Mouse (Mus musculus) liver, adult 2 months (tissue): ENCODE results near the gene B4galt1. TPM values are rescaled to one million over a fixed set of nuclear protein-coding genes. Genes with fewer than 3 reads are reported as not detected.

Experiments used
- DNase-seq: peaks from one replicate; pipeline ENCODE4 v3.0.0-alpha.2; 2011; ENCODE audit warnings: low read depth, low spot score; ENCODE audit errors: extremely low read depth
- H3K27ac ChIP-seq: fragments of 200-500 bp; replicated peaks from 2 replicates; pipeline ENCODE4 v1.5.1; 2012; ENCODE audit warnings: low read depth, mild to moderate bottlenecking, control low read depth, inconsistent platforms, low read length; ENCODE audit not compliant: insufficient read depth
- H3K27me3 ChIP-seq: fragments of 200-500 bp; 2 replicates; pipeline ENCODE4 v1.6.1; 2012; ENCODE audit warnings: mild to moderate bottlenecking, moderate library complexity, low read length, inconsistent platforms; ENCODE audit not compliant: control insufficient read depth, insufficient read depth
- H3K36me3 ChIP-seq: fragments of 200-500 bp; 2 replicates; pipeline ENCODE4 v1.6.1; 2012; ENCODE audit warnings: low read length, inconsistent platforms; ENCODE audit not compliant: control insufficient read depth, insufficient read depth
- H3K4me1 ChIP-seq: fragments of 200-500 bp; 2 replicates; pipeline ENCODE4 v1.6.1; 2011; ENCODE audit warnings: low read length; ENCODE audit not compliant: control insufficient read depth, insufficient read depth
- H3K4me3 ChIP-seq: fragments of 200-500 bp; 2 replicates; pipeline ENCODE4 v1.5.1; 2011; ENCODE audit warnings: low read depth, mild to moderate bottlenecking, control low read depth, low read length, moderate library complexity; ENCODE audit not compliant: insufficient read depth
- H3K79me2 ChIP-seq: fragments of 200-500 bp; 2 replicates; pipeline ENCODE4 v1.6.1; 2012; ENCODE audit warnings: inconsistent platforms, mild to moderate bottlenecking, low read length, moderate library complexity; ENCODE audit not compliant: control insufficient read depth, insufficient read depth
- H3K9ac ChIP-seq: fragments of 200-500 bp; 2 replicates; pipeline ENCODE4 v1.6.1; 2012; ENCODE audit warnings: low read depth, mild to moderate bottlenecking, control low read depth, inconsistent platforms, low read length
- CTCF ChIP-seq: fragments of 200-500 bp; IDR thresholded peaks from 2 replicates; pipeline ENCODE4 v1.5.1; 2011; ENCODE audit warnings: low read depth, low read length, control low read depth
- POLR2A ChIP-seq: fragments of 200-500 bp; IDR thresholded peaks from 2 replicates; pipeline ENCODE4 v1.6.1; 2011; ENCODE audit warnings: low read length, control low read depth; ENCODE audit not compliant: insufficient read depth; ENCODE audit errors: extremely low read depth
- WGBS: fragments of 180-500 bp; shearing (Covaris S2); methylation state at CpG from one replicate; pipeline ENCODE4 v1.1.7; 2018; 5-methylcytosine and 5-hydroxymethylcytosine counted together
- polyA plus RNA-seq: library from polyadenylated mRNA; depleted of rRNA; stranded (reverse); fragments of >200 nt; gene quantifications from 2 replicates; pipeline ENCODE4 v1.2.3, GENCODE M21; 2012
- total RNA-seq: library from RNA; depleted of rRNA; stranded (reverse); fragments of >200 nt; gene quantifications from 2 replicates; pipeline ENCODE4 v1.2.3, GENCODE M21; 2014

The B4galt1 gene
- total and polyA plus RNA-seq, 2 experiments: 11.0 to 28.1 TPM

GRCm38 (mm10) chr4:40852861-40853564, 792 bp downstream of the B4galt1 start:
- under 1% methylated on average over 20 of the region's 20 CpGs for WGBS
- Histone ChIP-seq H3K36me3 (no peaks in the 10 kb centered on the region), H3K4me1 (peaks cover 25% of the 10 kb centered on the region), H3K27me3 (no peaks in the 10 kb centered on the region), H3K79me2 (peaks cover 26% of the 10 kb centered on the region), H3K9ac (peak overlapping the region; percentile 93), H3K27ac (peak overlapping the region; percentile 98), H3K4me3 (peak overlapping the region; percentile 99)
- TF ChIP-seq POLR2A (no peak), CTCF (no peak)
- peak; percentile 52 for DNase-seq

DNA sequence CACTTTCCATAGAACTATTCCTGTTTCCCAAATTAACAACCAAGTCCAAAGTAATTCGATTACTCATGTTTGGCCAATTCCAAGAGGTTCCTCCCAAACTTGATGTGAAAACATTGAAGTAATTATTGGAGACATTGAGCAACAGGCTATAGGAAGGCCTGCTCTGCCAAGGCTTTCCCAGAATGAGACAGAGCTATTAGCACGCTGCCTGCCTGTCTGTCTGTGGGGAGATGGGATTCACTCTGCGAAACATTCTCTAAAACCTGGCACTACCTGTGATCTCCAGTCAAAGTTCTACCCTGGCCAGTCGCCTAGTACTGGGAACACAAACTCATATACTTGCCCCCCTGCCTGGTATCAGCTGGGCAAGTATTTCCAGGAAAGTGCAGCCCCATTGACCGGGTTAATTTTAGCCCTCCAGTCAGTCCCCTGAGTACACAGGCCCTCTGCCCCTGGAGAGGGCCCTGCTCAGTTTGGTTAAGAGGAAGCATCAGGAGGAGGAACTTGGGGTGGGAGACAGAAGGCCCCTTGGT, 1.5 kb downstream of the B4galt1 start:
- WGBS: under 1% methylated on average over 5 of the region's 5 CpGs
- H3K27me3 ChIP-seq: no peaks in the 10 kb centered on the region
- no peaks in the 10 kb centered on the region for H3K36me3 ChIP-seq
- peaks cover 26% of the 10 kb centered on the region for H3K79me2 ChIP-seq
- H3K9ac ChIP-seq: peak overlapping the region; percentile 43
- H3K4me3 ChIP-seq: peak overlapping the region; percentile 99
- peak; percentile 90 for DNase-seq
- H3K27ac ChIP-seq: peak overlapping the region; percentile 98
- peaks cover 30% of the 10 kb centered on the region for H3K4me1 ChIP-seq
- TF ChIP-seq POLR2A (0 out of 2 replicates have a peak, but pooled peaks have one; percentile 4), CTCF (no peak)

- WGBS: under 1% methylated on average over 4 of the region's 4 CpGs
- Histone ChIP-seq H3K27me3 (no peaks in the 10 kb centered on the region), H3K4me1 (peaks cover 31% of the 10 kb centered on the region), H3K4me3 (peak overlapping the region; percentile 99), H3K79me2 (peaks cover 26% of the 10 kb centered on the region), H3K36me3 (no peaks in the 10 kb centered on the region), H3K27ac (peak overlapping the region; percentile 96), H3K9ac (peak overlapping the region; percentile 75)
- TF ChIP-seq POLR2A (no peak), CTCF (no peak)
- no peak for DNase-seq
Measured at GRCm38 (mm10) chr4:40851763-40852248, 2.0 kb downstream of the B4galt1 start.

- Histone ChIP-seq H3K79me2 (peaks cover 31% of the 10 kb centered on the region), H3K4me1 (peaks cover 36% of the 10 kb centered on the region), H3K4me3 (peak overlapping the region; percentile 99), H3K9ac (peak overlapping the region; percentile 54), H3K27ac (peak overlapping the region; percentile 96), H3K36me3 (no peaks in the 10 kb centered on the region), H3K27me3 (no peaks in the 10 kb centered on the region)
- WGBS: 21% methylated on average over 6 of the region's 6 CpGs
- TF ChIP-seq CTCF (no peak), POLR2A (no peak)
- peak; percentile 85 for DNase-seq
Measured at GRCm38 (mm10) chr4:40851031-40851762, 2.6 kb downstream of the B4galt1 start.

DNA sequence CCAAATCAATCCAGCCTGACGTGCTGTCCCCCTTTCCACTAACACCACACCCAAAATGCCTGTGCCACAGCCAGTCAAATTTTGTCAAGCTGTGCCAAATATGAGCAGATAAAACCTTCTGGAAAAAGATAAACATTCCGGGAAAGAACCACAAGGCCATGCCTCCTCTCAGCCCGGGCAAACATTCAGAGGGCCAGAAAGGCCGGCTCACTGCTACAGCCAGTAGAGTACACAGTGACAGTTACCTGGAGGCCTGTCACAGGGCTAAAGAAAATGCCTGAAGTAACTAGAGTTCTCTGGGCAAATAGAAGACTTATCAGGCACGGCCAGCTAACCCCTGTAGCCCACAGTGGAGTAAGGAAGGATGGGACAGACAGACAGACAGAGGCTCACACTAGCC, 3.2 kb downstream of the B4galt1 start:
- TF ChIP-seq POLR2A: no peak
- TF ChIP-seq CTCF: no peak
- peaks cover 33% of the 10 kb centered on the region for H3K79me2 ChIP-seq
- WGBS: 3% methylated on average over 5 of the region's 5 CpGs
- H3K9ac ChIP-seq: peak overlapping the region; percentile 54
- peaks cover 38% of the 10 kb centered on the region for H3K4me1 ChIP-seq
- peak overlapping the region; percentile 51 for H3K4me3 ChIP-seq
- H3K36me3 ChIP-seq: no peaks in the 10 kb centered on the region
- peak overlapping the region; percentile 96 for H3K27ac ChIP-seq
- no peaks in the 10 kb centered on the region for H3K27me3 ChIP-seq
- DNase-seq: peak; percentile 95
